Mouse (Mus musculus) limb, embryonic 13.5 days (tissue): ENCODE measurements at regions not wholly inside any gene's neighbourhood (a gene's known extent, or its start where the extent isn't known, plus 50 kb on each side); places are given as distances from the start of the nearest gene placed in this dataset.
"Not testable (repeated sequence)": the region's sequence is repeated elsewhere in the genome, so short reads cannot be mapped to it uniquely, and the experiment has no call there.

Experiments
- ATAC-seq: fragments of 200-750 bp; cut with Nextera tagmentation; 2 replicates; pipeline ENCODE4 v1.8.0; 2017; ENCODE audit warnings: low read depth, moderate number of reproducible peaks, moderate TSS enrichment; ENCODE audit not compliant: low FRiP score
- H3K27ac ChIP-seq: fragments of 300-500 bp; sonication (generic); 2 replicates; pipeline ENCODE4 v1.5.1; 2015; ENCODE audit warnings: inconsistent platforms, mild to moderate bottlenecking, moderate library complexity
- H3K27me3 ChIP-seq: fragments of 300-500 bp; sonication (generic); 2 replicates; pipeline ENCODE4 v1.6.1; 2015; ENCODE audit warnings: mild to moderate bottlenecking, inconsistent platforms
- H3K36me3 ChIP-seq: fragments of 300-500 bp; sonication (generic); 2 replicates; pipeline ENCODE4 v1.6.1; 2015; ENCODE audit warnings: inconsistent platforms, mild to moderate bottlenecking, moderate library complexity
- H3K4me1 ChIP-seq: fragments of 300-500 bp; sonication (generic); 2 replicates; pipeline ENCODE4 v1.6.1; 2015; ENCODE audit warnings: inconsistent platforms
- H3K4me2 ChIP-seq: fragments of 300-500 bp; sonication (generic); replicated peaks from 2 replicates; pipeline ENCODE4 v1.6.1; 2015; ENCODE audit warnings: inconsistent platforms, mild to moderate bottlenecking, moderate library complexity
- H3K4me3 ChIP-seq: fragments of 300-500 bp; sonication (generic); 2 replicates; pipeline ENCODE4 v1.5.1; 2015; ENCODE audit warnings: moderate library complexity, mild to moderate bottlenecking, inconsistent platforms
- H3K9ac ChIP-seq: fragments of 300-500 bp; sonication (generic); 2 replicates; pipeline ENCODE4 v1.6.1; 2015; ENCODE audit warnings: mild to moderate bottlenecking, inconsistent platforms
- H3K9me3 ChIP-seq: fragments of 300-500 bp; sonication (generic); 2 replicates; pipeline ENCODE4 v1.6.1; 2016; ENCODE audit warnings: inconsistent platforms
- WGBS: fragments of 180-500 bp; shearing (Covaris S2); methylation state at CpG from one replicate; pipeline ENCODE4 v1.1.7; 2015; 5-methylcytosine and 5-hydroxymethylcytosine counted together

- no peak overlapping the region for H3K4me3 ChIP-seq
- no peak overlapping the region for H3K4me2 ChIP-seq
- H3K9me3 ChIP-seq, result no peaks in the 10 kb centered on the region
- no peak for ATAC-seq
- H3K4me1 ChIP-seq, result no peaks in the 10 kb centered on the region
- no peak overlapping the region for H3K27ac ChIP-seq
- H3K9ac ChIP-seq, result no peak overlapping the region
- no peaks in the 10 kb centered on the region for H3K36me3 ChIP-seq
- 10% methylated on average over 2 of the region's 2 CpGs for WGBS
- no peaks in the 10 kb centered on the region for H3K27me3 ChIP-seq
Observed at GRCm38 (mm10) chr15:5915261-5915660, 384.3 kb upstream of the Dab2 start.

- Histone ChIP-seq H3K27me3 (no peaks in the 10 kb centered on the region), H3K9ac (no peak overlapping the region)
Observed at GRCm38 (mm10) chr15:5920058-5920457, 379.5 kb upstream of the Dab2 start.

GRCm38 (mm10) chr15:5927768-5928167 lies 371.8 kb upstream of the Dab2 start:
- no peaks in the 10 kb centered on the region for H3K36me3 ChIP-seq
- ATAC-seq, result no peak
- 79% methylated on average over 3 of the region's 3 CpGs for WGBS

More at GRCm38 (mm10) chr15:5920058-5920457, 379.5 kb upstream of the Dab2 start:
- no peaks in the 10 kb centered on the region for H3K4me1 ChIP-seq
- H3K36me3 ChIP-seq, result no peaks in the 10 kb centered on the region
- H3K4me2 ChIP-seq, result no peak overlapping the region
- H3K9me3 ChIP-seq, result no peaks in the 10 kb centered on the region
- no peak overlapping the region for H3K4me3 ChIP-seq
- 32% methylated on average over 4 of the region's 4 CpGs for WGBS
- no peak overlapping the region for H3K27ac ChIP-seq
- no peak for ATAC-seq

GRCm38 (mm10) chr15:5933586-5933985 lies 366.0 kb upstream of the Dab2 start:
- WGBS, result 54% methylated on average over 3 of the region's 3 CpGs

More at GRCm38 (mm10) chr15:5927768-5928167, 371.8 kb upstream of the Dab2 start:
- Histone ChIP-seq H3K4me3 (no peak overlapping the region), H3K4me2 (no peak overlapping the region), H3K4me1 (no peaks in the 10 kb centered on the region), H3K27ac (no peak overlapping the region), H3K9me3 (no peaks in the 10 kb centered on the region), H3K27me3 (no peaks in the 10 kb centered on the region), H3K9ac (no peak overlapping the region)

GRCm38 (mm10) chr15:5940945-5941344 lies 358.6 kb upstream of the Dab2 start:
- H3K36me3 ChIP-seq, result no peaks in the 10 kb centered on the region
- no peak overlapping the region for H3K9ac ChIP-seq
- no peaks in the 10 kb centered on the region for H3K4me1 ChIP-seq
- no peak overlapping the region for H3K4me2 ChIP-seq
- no peaks in the 10 kb centered on the region for H3K9me3 ChIP-seq
- H3K4me3 ChIP-seq, result no peak overlapping the region
- H3K27me3 ChIP-seq, result no peaks in the 10 kb centered on the region
- H3K27ac ChIP-seq, result no peak overlapping the region
- no peak for ATAC-seq
- 7% methylated on average over 2 of the region's 2 CpGs for WGBS

More at GRCm38 (mm10) chr15:5933586-5933985, 366.0 kb upstream of the Dab2 start:
- no peak for ATAC-seq
- Histone ChIP-seq H3K27me3 (no peaks in the 10 kb centered on the region), H3K4me3 (no peak overlapping the region), H3K9ac (no peak overlapping the region), H3K4me1 (no peaks in the 10 kb centered on the region), H3K4me2 (no peak overlapping the region), H3K9me3 (no peaks in the 10 kb centered on the region), H3K36me3 (no peaks in the 10 kb centered on the region), H3K27ac (no peak overlapping the region)

- Histone ChIP-seq H3K9me3 (no peaks in the 10 kb centered on the region), H3K4me1 (no peaks in the 10 kb centered on the region), H3K27ac (no peak overlapping the region), H3K36me3 (no peaks in the 10 kb centered on the region), H3K4me2 (no peak overlapping the region), H3K27me3 (no peaks in the 10 kb centered on the region), H3K4me3 (no peak overlapping the region), H3K9ac (no peak overlapping the region)
- WGBS, result 88% methylated on average over 6 of the region's 6 CpGs
- no peak for ATAC-seq
Observed at GRCm38 (mm10) chr15:5946650-5947049, 352.9 kb upstream of the Dab2 start.

GRCm38 (mm10) chr15:5950919-5951318 lies 348.7 kb upstream of the Dab2 start:
- H3K4me3 ChIP-seq, result no peak overlapping the region
- 76% methylated on average over 3 of the region's 3 CpGs for WGBS
- H3K27me3 ChIP-seq, result no peaks in the 10 kb centered on the region
- no peak overlapping the region for H3K27ac ChIP-seq
- no peaks in the 10 kb centered on the region for H3K9me3 ChIP-seq
- no peaks in the 10 kb centered on the region for H3K36me3 ChIP-seq
- no peak for ATAC-seq
- no peak overlapping the region for H3K9ac ChIP-seq
- no peak overlapping the region for H3K4me2 ChIP-seq
- H3K4me1 ChIP-seq, result no peaks in the 10 kb centered on the region

GRCm38 (mm10) chr15:5951661-5952060 lies 347.9 kb upstream of the Dab2 start:
- not testable (repeated sequence) for H3K36me3 ChIP-seq, H3K27ac ChIP-seq, H3K9ac ChIP-seq, H3K4me1 ChIP-seq, H3K4me3 ChIP-seq, ATAC-seq, H3K4me2 ChIP-seq, H3K9me3 ChIP-seq, H3K27me3 ChIP-seq
- WGBS, result 93% methylated on average over 2 of the region's 2 CpGs

- H3K9me3 ChIP-seq, result no peaks in the 10 kb centered on the region
- no peaks in the 10 kb centered on the region for H3K27me3 ChIP-seq
- no peaks in the 10 kb centered on the region for H3K36me3 ChIP-seq
- ATAC-seq, result no peak
- H3K4me2 ChIP-seq, result no peak overlapping the region
- no peak overlapping the region for H3K9ac ChIP-seq
- no peak overlapping the region for H3K27ac ChIP-seq
- no peak overlapping the region for H3K4me3 ChIP-seq
- H3K4me1 ChIP-seq, result no peaks in the 10 kb centered on the region
Observed at GRCm38 (mm10) chr15:5953106-5953505, 346.5 kb upstream of the Dab2 start.

GRCm38 (mm10) chr15:5991351-5992065 lies 308.1 kb upstream of the Dab2 start:
- no peak overlapping the region for H3K9ac ChIP-seq
- no peak for ATAC-seq
- H3K27me3 ChIP-seq, result no peaks in the 10 kb centered on the region
- H3K27ac ChIP-seq, result no peak overlapping the region
- H3K4me1 ChIP-seq, result no peaks in the 10 kb centered on the region
- no peak overlapping the region for H3K4me2 ChIP-seq
- H3K36me3 ChIP-seq, result no peaks in the 10 kb centered on the region
- no peak overlapping the region for H3K4me3 ChIP-seq
- WGBS, result 67% methylated on average over 5 of the region's 5 CpGs
- H3K9me3 ChIP-seq, result no peaks in the 10 kb centered on the region

GRCm38 (mm10) chr15:5992146-5992545 lies 307.4 kb upstream of the Dab2 start:
- H3K9me3 ChIP-seq, H3K4me1 ChIP-seq, H3K27ac ChIP-seq, H3K4me2 ChIP-seq, H3K4me3 ChIP-seq, H3K9ac ChIP-seq, H3K36me3 ChIP-seq, ATAC-seq, H3K27me3 ChIP-seq: not testable (repeated sequence)
- 91% methylated on average over 1 of the region's 1 CpGs for WGBS

- WGBS, result 88% methylated on average over 1 of the region's 1 CpGs
- no peak overlapping the region for H3K4me3 ChIP-seq
- H3K27ac ChIP-seq, result no peak overlapping the region
- no peaks in the 10 kb centered on the region for H3K27me3 ChIP-seq
- no peak overlapping the region for H3K9ac ChIP-seq
- ATAC-seq, result no peak
- H3K4me1 ChIP-seq, result no peaks in the 10 kb centered on the region
- H3K4me2 ChIP-seq, result no peak overlapping the region
- H3K9me3 ChIP-seq, result no peaks in the 10 kb centered on the region
- no peaks in the 10 kb centered on the region for H3K36me3 ChIP-seq
Observed at GRCm38 (mm10) chr15:6000816-6001215, 298.8 kb upstream of the Dab2 start.

GRCm38 (mm10) chr15:6001394-6001793 lies 298.2 kb upstream of the Dab2 start:
- H3K4me3 ChIP-seq, result no peak overlapping the region
- H3K36me3 ChIP-seq, result no peaks in the 10 kb centered on the region
- no peaks in the 10 kb centered on the region for H3K9me3 ChIP-seq
- H3K9ac ChIP-seq, result no peak overlapping the region
- H3K4me1 ChIP-seq, result no peaks in the 10 kb centered on the region
- no peaks in the 10 kb centered on the region for H3K27me3 ChIP-seq
- ATAC-seq, result no peak
- 96% methylated on average over 1 of the region's 1 CpGs for WGBS
- H3K27ac ChIP-seq, result no peak overlapping the region
- H3K4me2 ChIP-seq, result no peak overlapping the region
